Mouse (Mus musculus) left cerebral cortex, postnatal 14 days (tissue): ENCODE results near the gene Slc22a5. TPM values are rescaled to one million over a fixed set of nuclear protein-coding genes. Genes with fewer than 3 reads are reported as not detected.

Source experiments
- DNase-seq, 2 experiments: peaks; one replicate each; pipeline ENCODE4 v3.0.0; 2021 to 2022; ENCODE audit warnings: low spot score in 2 of 2, mixed read lengths in 1 of 2
- intact Hi-C: fragments of 180-260 bp; cut with DNase I; formaldehyde crosslinking; loops from one replicate; pipeline ENCODE4 v1.15.1; 2025
- long read RNA-seq, 2 experiments: library from polyadenylated mRNA; stranded (forward); transcript quantifications; one replicate each; pipeline ENCODE4 v2.0.0; 2021
- total RNA-seq, 2 experiments: library from RNA; stranded (reverse); gene quantifications; 2 replicates each; pipeline ENCODE4 v1.2.3; 2021

Gene Slc22a5
- total RNA-seq, result 10 to 100 TPM in 1 of 2 experiments, 1 to 10 TPM in 1; 9.4 to 10.9 TPM
- long read RNA-seq, experiment 1, transcript Slc22a5-201 (10 exons, 3,062 nt), result major isoform, 11 of 16 reads
- long read RNA-seq, experiment 1, partial matches to known transcripts, result 0 of 16 reads
- long read RNA-seq, experiment 1, other reads (novel, unspliced or antisense), result 5 of 16 reads
- long read RNA-seq, experiment 2, transcript Slc22a5-201 (10 exons, 3,062 nt), result major isoform, 6 of 9 reads
- long read RNA-seq, experiment 2, partial matches to known transcripts, result 2 of 9 reads
- long read RNA-seq, experiment 2, other reads (novel, unspliced or antisense), result 1 of 9 reads

DNA sequence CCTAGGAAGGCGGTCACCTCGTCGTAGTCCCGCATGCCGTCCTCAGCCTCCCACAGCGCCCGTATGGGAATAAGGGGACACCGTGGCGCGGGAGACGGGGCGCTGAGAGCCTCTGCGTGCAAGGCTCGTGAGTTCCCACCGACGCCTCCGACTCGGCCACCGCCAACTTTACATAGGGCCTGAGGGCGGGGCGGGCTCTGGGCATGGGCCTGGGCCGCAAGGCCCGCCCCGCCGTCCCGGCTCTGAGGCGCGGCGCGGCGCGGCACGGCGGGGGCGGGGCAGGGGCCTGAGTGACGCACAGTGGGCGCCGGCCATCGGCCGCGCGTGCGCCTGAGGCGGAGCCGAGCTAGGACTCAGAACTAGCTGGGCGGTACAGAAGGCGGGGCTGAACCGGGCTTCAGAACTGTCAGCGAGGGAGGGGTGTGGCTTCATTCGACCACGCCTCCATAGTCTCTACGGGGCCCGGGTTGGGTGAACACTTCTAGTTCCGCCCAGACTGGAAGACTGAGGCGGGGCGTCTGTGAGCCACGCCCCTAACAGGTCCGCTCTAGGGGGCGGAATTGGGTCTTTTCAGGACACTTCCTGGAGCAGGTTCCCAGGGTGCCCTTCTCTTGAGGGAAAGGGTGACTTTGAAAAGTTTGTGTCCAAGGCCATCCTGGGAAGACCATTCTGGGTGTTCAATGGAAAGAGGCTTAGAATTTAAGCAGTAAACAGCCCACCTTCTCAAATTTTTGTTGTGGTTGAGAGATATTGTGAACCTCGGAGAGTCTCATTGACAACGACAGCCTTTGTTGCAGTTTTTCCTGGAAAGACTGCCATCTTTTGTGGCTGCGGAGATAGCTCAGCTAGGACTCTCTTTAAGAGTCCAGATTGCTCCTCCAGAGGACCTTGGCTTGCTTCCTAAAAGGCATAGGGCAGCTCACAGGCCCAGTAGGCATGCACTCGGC is at the start of gene Slc22a5:
Slc22a5 (minus strand) TSS at position 156 of the 947 bp plus-strand sequence.
- intact Hi-C loops, result no loop called here
- DNase-seq, result peak; percentile 98 to 99

DNA sequence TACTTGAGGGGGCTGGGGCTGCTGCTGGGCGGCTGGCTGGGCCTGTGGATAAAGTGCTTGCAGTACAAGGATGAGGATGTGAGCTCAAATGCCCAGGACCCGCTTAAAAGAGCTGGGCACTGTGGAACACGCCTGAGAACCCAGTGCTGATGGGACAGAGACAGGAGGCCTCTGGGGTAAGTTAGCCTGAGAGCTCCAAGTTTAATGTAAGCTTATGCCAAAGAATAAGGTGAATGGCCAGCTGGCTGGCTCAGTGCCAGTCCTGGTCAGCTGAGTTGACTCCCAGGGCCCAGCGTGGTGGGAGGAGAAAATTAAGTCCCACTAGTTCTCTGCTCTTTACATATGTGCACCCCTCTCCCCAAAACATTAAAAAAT is 40.5 kb upstream of the Slc22a5 start:
- peak in 1 of 2 experiments; percentile 9 for DNase-seq
- intact Hi-C loops, result loop anchor here (5.0 kb wide), 1 partner anchor 120 kb away; no protein-coding TSS in a partner anchor

DNA sequence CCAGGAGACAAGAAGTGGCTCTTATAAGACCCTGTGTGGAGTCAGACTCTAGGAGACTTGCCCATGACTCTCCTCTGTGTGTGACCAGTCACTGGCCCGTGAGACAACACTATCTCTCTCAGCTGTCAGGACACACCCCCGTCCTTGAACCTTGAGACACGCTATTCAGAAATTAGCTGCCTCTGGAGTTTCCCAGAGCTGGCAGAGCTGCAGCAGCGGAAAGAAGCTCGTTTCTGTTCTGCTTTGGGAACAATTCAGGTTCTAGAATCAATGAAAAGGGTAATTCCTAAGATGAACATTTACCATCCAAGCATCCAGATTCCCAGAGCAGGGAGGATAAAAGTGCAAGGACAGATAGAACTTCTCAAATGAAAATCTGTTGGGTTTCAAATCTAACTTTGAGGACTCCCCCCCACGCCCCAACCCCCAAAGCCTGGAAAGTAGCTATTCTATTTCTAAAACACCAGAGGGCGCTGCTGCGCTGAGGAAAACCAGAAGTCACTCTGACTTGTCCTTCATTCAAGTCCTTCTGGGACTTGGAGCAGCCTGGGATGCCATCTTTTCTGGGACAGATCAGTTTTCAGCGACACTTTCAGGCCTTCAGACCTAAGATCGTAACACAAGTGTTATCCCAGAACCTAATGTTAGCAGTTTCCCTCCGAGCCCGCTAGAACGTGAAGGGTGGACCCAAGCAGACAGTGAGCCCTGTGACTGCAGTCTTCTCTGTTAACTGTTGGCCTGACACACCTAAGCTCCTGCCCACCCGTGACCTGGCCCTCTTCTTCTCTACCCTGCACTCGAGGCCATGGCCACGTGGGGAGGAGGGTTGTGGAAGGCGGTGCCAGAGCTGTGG is 39.9 kb upstream of the Slc22a5 start:
- peak; percentile 44 to 69 for DNase-seq
- intact Hi-C loops, result loop anchor here (5.0 kb wide), 1 partner anchor 121 kb away; no protein-coding TSS in a partner anchor

DNA sequence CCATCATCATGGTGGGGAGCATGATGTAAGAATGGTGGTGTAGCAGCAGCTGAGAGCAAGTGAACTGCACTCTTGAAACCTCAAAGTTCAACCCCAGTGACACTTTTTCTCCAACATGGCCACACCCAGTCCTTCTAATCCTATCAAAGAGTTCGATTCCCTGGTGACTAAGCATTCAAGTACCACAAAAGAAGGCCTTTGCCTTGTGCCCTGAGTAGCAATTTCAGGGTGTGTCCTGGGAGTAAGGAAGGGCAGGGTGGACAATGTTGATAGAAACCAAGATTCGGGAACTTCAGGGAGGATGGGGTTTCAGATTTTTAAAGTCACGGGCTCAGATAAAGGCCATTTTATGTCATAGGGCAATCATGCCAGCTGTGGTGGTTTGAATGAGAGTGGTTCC is 38.3 kb upstream of the Slc22a5 start:
- DNase-seq, result no peak
- intact Hi-C loops, result loop anchor here (5.0 kb wide), 1 partner anchor 123 kb away; no protein-coding TSS in a partner anchor

DNA sequence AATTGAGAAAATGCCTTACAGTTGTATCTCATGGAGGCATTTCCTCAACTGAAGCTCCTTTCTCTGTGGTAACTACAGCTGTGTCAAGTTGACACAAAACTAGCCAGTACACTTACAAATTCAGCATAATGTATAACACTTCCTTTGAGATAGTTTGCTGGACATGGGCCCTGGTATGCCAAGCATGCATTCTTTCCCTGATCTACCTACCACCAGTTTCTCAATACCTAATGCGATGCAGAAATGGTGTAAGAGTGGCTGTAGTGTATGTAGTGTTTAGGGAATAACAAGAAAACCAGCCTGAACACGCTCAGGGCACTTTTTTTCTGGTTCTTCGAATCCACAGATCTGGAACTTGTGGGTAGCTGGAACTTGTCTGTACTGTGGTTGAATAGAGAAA is 37.1 kb upstream of the Slc22a5 start:
- DNase-seq, result no peak
- intact Hi-C loops, result no loop called here

DNA sequence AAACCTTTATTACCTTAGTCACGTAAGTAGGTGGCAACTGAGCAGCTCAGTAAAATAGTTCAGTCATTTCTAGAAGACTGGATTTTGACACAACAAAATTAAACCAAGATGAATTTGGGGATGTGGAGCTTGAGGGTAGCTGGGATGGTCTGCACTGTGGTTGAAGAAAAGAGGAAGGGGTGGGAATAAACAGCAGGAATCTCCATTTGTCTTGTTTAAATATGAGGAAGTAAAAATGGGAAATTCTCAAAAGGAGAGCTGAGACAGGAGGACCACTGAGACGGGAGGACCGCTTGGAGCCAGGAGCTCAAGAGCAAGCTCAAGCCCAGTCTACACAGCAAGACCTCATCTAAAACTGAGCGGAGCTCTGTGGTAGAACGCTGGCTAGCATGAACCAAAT is 34.8 kb upstream of the Slc22a5 start:
- DNase-seq, result no peak
- intact Hi-C loops, result no loop called here

DNA sequence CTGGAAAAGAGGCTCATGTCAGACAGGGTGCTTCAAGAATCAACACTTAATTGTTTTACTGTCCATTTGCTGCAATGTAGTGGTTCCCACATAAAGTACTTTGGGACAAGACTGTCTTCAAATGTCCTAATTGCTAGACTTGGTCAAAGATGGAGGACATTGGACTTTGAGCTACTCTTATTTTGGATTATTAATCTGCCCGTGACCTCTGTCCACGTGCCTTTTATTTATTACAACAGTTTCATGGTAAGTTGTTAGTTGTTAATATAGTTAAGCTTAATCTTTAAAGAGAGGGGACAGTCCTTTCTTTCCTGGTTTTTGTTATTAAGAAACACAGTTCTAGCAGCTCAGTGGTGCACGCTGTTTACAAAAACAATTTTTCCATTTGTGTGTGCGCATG is 27.4 kb upstream of the Slc22a5 start:
- intact Hi-C loops, result no loop called here
- DNase-seq, result no peak

DNA sequence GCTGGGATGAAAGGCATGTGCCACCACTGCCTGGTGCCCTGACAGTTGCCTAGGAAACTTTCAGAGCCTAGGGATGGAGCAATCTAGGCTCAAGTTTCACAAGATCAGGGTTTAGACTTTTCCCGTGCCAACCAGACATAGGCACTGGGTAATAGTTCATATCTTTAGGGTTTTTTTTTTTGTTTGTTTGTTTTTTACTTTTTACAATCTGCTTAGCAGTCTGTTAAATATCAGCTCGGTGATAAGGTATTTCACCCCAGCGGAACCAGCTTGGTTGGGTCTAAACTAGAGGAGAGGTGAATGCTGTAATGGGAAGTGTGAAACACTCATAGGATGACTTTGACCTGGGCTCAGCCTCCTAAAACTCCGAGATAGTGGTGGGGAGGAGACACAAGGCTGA is 19.6 kb upstream of the Slc22a5 start:
- intact Hi-C loops, result no loop called here
- no peak for DNase-seq

DNA sequence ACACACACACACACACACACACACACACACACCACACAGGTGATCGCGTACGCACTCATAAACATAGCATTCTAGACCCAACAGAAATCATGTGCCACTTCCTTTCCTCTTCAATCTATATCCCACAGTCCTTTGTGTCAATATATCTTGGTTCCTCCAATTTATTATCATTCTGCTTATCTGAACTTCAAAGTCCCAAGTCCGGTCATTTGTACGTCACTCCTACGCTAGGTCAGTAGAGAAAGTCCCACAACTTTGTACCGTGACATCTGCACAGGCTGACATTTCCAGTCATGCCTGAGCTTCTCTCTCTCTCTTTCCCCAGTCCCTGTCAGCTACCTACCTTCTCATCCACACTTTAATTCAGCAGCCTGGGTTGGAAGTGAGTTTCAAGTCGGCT is 17.2 kb upstream of the Slc22a5 start:
- intact Hi-C loops, result no loop called here
- DNase-seq, result no peak

DNA sequence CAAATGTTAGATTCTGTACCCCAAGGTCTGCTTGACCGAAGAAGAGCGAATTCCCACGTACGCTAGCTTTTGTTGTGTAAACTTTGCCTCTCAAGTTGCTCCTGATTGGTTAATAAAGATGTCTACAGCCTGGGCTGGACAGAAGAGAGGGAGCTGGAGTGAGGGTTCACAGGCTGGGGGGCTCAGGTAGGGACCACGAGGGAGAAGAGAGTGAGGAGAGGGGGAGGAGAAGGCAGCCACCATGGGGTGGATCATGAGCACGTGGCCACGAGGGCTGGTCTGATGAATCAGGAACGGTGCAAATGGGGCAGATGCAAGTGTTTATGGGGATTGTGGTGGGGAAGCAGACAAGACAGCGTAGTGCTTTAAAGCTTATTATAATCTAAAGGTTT is 13.1 kb upstream of the Slc22a5 start:
- no peak for DNase-seq
- intact Hi-C loops, result no loop called here

DNA sequence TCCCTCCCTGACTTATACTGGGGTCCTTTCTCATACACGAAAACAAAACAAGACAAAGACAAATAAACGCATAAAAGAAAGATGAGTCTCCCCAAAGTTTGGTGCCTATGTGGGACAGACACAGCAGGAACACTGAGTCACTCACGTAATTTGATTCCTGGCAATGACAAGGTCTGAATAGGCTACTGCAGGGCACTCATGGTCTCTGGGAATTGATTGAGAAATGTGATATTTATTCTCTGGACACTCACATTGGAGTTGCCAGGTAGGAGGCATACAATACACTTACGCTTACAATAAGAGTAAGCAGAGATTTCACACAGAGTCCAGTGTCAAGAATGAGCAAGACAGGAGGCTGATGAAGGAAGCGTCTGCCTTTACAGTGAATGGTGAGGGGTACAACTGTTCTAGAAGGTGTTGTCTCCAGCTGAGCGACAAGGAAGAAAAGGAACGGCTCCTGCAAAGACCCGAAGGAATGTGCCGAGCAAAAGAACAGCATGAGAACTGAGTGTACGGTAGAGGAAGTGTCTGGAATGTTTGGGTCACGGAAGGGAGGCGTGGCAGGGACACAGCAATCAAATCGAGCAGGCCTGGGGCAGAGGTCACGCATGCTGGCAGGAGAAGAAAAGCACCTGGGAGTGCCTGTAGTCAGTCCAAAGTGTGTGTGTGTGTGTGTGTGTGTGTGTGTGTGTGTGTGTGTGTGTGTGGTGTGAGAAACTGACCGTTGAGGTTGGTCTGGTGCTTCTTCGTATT is 12.5 kb upstream of the Slc22a5 start:
- no peak for DNase-seq
- intact Hi-C loops, result no loop called here

DNA sequence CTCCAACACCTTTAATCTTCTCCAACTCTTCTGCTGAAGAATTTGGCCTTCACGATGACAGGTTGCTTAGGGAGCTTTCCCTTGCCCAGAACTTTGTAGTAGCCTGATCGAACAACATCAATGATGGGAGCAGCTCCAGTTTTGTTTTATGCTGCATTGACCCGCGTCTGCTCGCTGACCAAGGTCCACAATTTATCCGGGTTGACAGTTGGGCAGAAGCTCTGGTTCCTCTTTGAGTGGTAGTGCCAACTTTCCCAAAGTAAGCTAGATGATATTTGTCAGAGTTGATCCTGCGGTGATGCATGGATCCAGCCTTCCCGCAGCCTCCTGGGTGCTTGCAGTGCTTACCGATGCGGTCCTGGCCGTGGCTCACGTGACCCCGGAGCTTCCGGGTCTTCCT is 11.3 kb upstream of the Slc22a5 start:
- intact Hi-C loops, result no loop called here
- no peak for DNase-seq

DNA sequence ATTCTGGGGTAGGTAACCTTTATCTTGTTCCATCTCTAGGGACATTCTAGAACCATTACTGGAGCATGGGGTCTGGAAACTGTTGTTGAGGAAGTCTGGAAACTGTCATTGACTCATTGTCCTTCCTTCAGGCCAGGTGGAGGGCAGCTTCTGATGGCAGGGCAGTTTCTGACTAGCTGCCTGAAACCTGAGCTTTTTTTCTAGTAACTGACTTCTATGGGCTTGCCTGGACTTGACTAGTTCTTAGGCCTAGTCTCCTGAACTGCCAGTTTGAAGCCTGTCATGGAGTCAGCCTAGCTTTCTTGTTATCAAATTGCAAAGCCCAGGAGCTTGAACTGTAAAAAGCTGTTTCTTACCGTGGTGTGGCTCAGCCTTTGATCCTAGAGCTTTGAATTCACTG is 9.5 kb upstream of the Slc22a5 start:
- no peak for DNase-seq
- intact Hi-C loops, result no loop called here

DNA sequence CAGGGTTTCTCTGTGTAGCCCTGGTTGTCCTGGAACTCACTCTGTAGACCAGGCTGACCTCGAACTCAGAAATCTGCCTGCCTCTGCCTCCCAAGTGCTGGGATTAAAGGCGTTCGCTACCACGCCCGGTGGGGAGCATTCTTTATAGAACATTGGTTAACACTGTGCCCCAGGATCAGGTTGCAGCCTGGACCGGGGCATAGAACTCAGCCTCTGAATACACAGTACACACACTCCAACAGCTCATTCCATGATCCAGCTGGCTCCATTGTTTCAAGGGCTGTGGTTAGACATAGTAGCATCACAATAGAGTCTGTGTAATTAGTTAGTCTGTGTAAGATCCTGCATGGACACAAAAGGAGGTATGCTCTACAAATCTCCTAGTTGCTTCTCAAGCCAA is 8.5 kb upstream of the Slc22a5 start:
- DNase-seq, result no peak
- intact Hi-C loops, result no loop called here

DNA sequence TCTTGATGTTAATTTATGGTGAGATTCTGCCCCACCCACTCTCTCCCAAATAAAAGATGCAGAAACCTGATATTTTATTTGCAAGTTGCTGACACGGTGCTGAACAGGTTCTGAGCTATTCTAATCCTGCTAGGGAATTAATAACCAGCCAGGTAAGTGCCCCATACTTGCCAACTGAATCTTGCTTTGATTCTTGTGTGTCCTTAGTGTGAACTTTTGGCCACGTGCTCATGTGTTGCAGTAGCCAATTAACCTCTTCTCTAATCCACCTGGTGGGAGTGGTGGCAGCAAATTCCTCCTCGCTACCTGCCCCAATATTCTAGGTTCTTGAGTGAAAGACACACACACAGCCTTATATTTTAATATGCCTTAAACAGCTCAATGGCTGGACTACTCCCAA is 7.5 kb upstream of the Slc22a5 start:
- intact Hi-C loops, result no loop called here
- no peak for DNase-seq

DNA sequence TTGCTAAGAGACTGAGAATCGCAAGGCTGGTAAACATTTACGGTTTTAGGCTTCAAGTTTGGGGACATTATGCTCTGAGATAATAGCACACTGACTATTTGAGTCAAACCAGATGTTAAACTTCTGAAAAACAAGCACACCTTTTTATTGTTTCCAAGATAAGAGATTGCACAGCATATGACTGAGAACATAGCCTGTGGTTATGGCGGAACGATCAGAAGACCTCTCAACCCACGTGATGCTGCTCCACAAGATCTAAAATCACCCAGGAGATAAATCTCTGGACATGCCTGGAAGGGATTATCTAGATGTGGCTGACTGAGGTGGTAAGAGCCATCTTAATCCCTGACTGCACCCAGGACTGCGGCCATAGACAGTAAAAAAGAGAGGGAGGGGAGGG is 5.5 kb upstream of the Slc22a5 start:
- no peak for DNase-seq
- intact Hi-C loops, result no loop called here

DNA sequence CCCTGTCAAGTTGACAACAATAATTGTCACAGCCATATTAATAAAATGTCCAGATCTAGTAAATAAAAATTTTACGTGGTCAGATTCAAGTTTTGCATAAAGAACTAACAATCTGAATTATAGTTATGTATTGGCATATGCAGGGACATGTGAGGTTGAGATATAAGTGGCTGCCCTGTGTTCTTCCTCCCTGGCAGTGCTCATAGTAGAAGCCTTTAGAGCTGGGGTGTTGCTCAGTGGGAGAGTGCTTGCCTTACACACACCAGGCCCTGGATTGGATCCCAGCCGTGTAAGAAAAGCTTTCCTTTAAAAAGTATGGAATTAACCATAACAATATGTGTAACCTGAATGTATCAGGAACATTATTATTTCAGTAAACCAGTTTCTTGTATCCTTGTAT is 2.0 kb upstream of the Slc22a5 start:
- DNase-seq, result no peak
- intact Hi-C loops, result no loop called here

DNA sequence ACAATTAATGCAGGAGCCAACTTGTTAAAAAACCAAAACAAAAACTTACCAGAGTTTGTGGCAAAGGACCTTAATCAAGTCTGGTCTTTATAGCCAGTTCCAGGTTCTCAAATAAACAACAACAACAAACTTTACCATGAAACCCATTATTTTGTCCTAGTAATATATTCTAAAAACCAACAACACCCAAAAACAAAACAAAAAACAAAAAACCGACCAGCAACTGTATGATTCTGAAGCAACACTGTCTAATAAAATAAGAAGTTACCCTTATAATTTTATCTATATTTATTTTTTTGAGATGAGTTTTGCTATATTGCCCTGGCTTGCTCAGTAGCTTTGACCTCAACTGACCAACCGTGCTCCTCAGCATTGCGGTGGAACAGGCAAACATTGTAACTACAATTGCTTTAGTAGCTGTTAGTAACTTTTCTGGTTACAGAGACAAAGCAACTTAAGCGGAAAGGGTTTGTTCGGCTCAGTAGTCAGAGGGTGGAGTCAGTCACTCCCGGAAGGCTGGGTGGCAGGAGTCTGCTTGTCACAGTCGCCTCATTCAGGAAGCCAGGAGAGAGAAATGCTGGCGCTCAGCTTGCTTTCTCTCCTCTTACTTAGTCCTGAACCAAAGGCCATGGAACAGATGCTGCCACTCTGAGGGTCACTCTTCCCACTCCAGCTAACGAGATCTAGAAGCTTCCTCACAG is 1.4 kb upstream of the Slc22a5 start:
- intact Hi-C loops, result no loop called here
- DNase-seq, result no peak
